Mouse (Mus musculus) forebrain, embryonic 13.5 days (tissue): ENCODE results near the gene Mrto4. TPM values are rescaled to one million over a fixed set of nuclear protein-coding genes. Genes with fewer than 3 reads are reported as not detected.

ENCODE experiments used
- ATAC-seq: fragments of 200-750 bp; cut with Nextera tagmentation; 2 replicates; pipeline ENCODE4 v1.8.0; 2017
- H3K27ac ChIP-seq: fragments of 300-500 bp; sonication (generic); 2 replicates; pipeline ENCODE4 v1.5.1; 2015; ENCODE audit warnings: inconsistent platforms, mild to moderate bottlenecking, moderate library complexity
- H3K27me3 ChIP-seq: fragments of 300-500 bp; sonication (generic); 2 replicates; pipeline ENCODE4 v1.6.1; 2015; ENCODE audit warnings: mild to moderate bottlenecking, inconsistent platforms
- H3K36me3 ChIP-seq: fragments of 300-500 bp; sonication (generic); 2 replicates; pipeline ENCODE4 v1.6.1; 2015; ENCODE audit warnings: mild to moderate bottlenecking, inconsistent platforms; ENCODE audit not compliant: poor library complexity, severe bottlenecking
- H3K4me1 ChIP-seq: fragments of 300-500 bp; sonication (generic); 2 replicates; pipeline ENCODE4 v1.6.1; 2015; ENCODE audit warnings: inconsistent platforms
- H3K4me2 ChIP-seq: fragments of 300-500 bp; sonication (generic); 2 replicates; pipeline ENCODE4 v1.6.1; 2015; ENCODE audit warnings: inconsistent platforms, mild to moderate bottlenecking, moderate library complexity
- H3K4me3 ChIP-seq: fragments of 300-500 bp; sonication (generic); 2 replicates; pipeline ENCODE4 v1.5.1; 2015; ENCODE audit warnings: mild to moderate bottlenecking, inconsistent platforms
- H3K9ac ChIP-seq: fragments of 300-500 bp; sonication (generic); 2 replicates; pipeline ENCODE4 v1.6.1; 2015; ENCODE audit warnings: mild to moderate bottlenecking, inconsistent platforms
- H3K9me3 ChIP-seq: fragments of 300-500 bp; sonication (generic); replicated peaks from 2 replicates; pipeline ENCODE4 v1.6.1; 2016; ENCODE audit warnings: inconsistent platforms
- WGBS: fragments of 180-500 bp; shearing (Covaris S2); methylation state at CpG from one replicate; pipeline ENCODE4 v1.1.7; 2015; 5-methylcytosine and 5-hydroxymethylcytosine counted together
- microRNA-seq: library from miRNA; unstranded; fragments of <30 nt; microRNA quantifications from one replicate; pipeline ENCODE4, GENCODE M21; 2016
- polyA plus RNA-seq: library from polyadenylated mRNA; unstranded; fragments of >200 nt; fragmentation: Nextera tagmentation; extraction: Ambion mirVana; gene quantifications from 2 replicates; pipeline ENCODE4 v1.2.1, GENCODE M21; 2015

Mrto4 gene
- polyA plus RNA-seq, 1 experiment from 2014 or later: 119 TPM

- Histone ChIP-seq H3K9ac (no peak overlapping the region), H3K4me1 (peaks cover 13% of the 10 kb centered on the region), H3K27ac (no peak overlapping the region), H3K27me3 (no peaks in the 10 kb centered on the region), H3K9me3 (no peaks in the 10 kb centered on the region), H3K36me3 (peaks cover 38% of the 10 kb centered on the region), H3K4me2 (no peak overlapping the region), H3K4me3 (no peak overlapping the region)
- no peak for ATAC-seq
- WGBS: 88% methylated on average over 3 of the region's 3 CpGs
Measured at GRCm38 (mm10) chr4:139305521-139305920, 46.9 kb downstream of the Mrto4 start.

DNA sequence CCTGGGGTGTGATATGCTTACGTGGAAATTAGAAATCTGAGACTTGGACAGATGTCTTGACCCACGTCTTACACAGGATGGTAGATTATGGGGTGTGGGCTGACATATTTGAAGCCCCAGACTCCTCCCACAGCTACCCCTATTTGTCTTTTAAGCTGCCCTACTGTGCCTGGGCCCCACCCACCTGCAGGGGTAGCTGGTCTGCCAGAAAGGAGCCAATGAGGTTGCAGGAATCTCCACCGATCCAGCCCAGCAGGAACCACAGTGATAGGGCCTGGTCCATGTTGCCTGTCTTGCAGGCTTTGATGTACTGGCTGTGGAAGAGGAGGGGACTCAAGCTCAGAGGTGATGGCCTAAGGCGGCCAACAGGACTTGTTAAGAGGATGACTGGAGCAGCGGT lies 50.1 kb downstream of the Mrto4 start:
- Histone ChIP-seq H3K9me3 (no peaks in the 10 kb centered on the region), H3K36me3 (peaks cover 68% of the 10 kb centered on the region), H3K27ac (no peak overlapping the region), H3K4me1 (no peaks in the 10 kb centered on the region), H3K27me3 (no peaks in the 10 kb centered on the region), H3K9ac (no peak overlapping the region), H3K4me3 (no peak overlapping the region), H3K4me2 (no peak overlapping the region)
- WGBS: 65% methylated on average over 5 of the region's 5 CpGs
- no peak for ATAC-seq

DNA sequence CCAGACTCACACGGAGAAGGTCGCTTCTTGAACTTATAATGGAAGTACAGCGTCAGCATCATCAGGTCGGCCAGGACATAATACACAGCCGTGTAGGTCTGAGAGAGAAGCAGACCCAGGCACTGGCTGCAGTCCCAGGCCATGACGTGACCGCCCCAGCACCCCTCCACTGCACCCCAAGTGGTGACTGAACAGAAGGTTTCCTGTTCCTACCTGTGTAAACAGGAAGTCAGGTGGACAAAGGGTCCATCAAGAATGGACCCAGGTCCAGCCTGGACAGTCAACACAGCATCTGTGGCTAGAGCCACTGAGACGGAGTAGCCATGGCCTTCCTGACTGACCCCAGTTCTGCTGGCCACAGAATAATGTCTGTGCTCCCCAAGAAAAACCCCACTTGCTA lies 50.6 kb downstream of the Mrto4 start:
- H3K9me3 ChIP-seq: no peaks in the 10 kb centered on the region
- 93% methylated on average over 8 of the region's 8 CpGs for WGBS

GRCm38 (mm10) chr4:139298671-139299366 lies 53.6 kb downstream of the Mrto4 start:
- H3K36me3 ChIP-seq: peaks cover 60% of the 10 kb centered on the region
- no peaks in the 10 kb centered on the region for H3K27me3 ChIP-seq
- no peak overlapping the region for H3K9ac ChIP-seq
- H3K4me1 ChIP-seq: no peaks in the 10 kb centered on the region
- H3K4me3 ChIP-seq: no peak overlapping the region
- ATAC-seq: no peak
- WGBS: 90% methylated on average over 12 of the region's 12 CpGs
- H3K9me3 ChIP-seq: no peaks in the 10 kb centered on the region
- H3K27ac ChIP-seq: no peak overlapping the region
- H3K4me2 ChIP-seq: no peak overlapping the region

More for the DNA sequence above, 50.6 kb downstream of the Mrto4 start:
- Histone ChIP-seq H3K4me1 (no peaks in the 10 kb centered on the region), H3K9ac (no peak overlapping the region), H3K4me3 (no peak overlapping the region), H3K27me3 (no peaks in the 10 kb centered on the region), H3K27ac (no peak overlapping the region), H3K36me3 (peaks cover 70% of the 10 kb centered on the region), H3K4me2 (no peak overlapping the region)
- no peak for ATAC-seq

GRCm38 (mm10) chr4:139297566-139297965 lies 54.8 kb downstream of the Mrto4 start:
- H3K4me2 ChIP-seq: no peak overlapping the region
- H3K9ac ChIP-seq: no peak overlapping the region
- no peaks in the 10 kb centered on the region for H3K27me3 ChIP-seq
- H3K36me3 ChIP-seq: peaks cover 56% of the 10 kb centered on the region
- WGBS: 89% methylated on average over 4 of the region's 4 CpGs
- H3K4me1 ChIP-seq: no peaks in the 10 kb centered on the region
- no peaks in the 10 kb centered on the region for H3K9me3 ChIP-seq
- no peak overlapping the region for H3K27ac ChIP-seq
- ATAC-seq: no peak
- H3K4me3 ChIP-seq: no peak overlapping the region

Small RNA genes within 50 kb of the gene (microRNA-seq; reads per million reads assigned to microRNA genes)
- gene Gm24245: 2.4 reads per million
- not detected for gene Gm25732

Other genes starting within 250 kb of the Mrto4 start
- 429 and 523 TPM in 2 replicates for gene Minos1, start 221.5 kb downstream of the Mrto4 start, polyA plus RNA-seq
- gene Capzb, start 159.7 kb downstream of the Mrto4 start, polyA plus RNA-seq: 309 TPM in 2 replicates
- 10.1 and 12.6 TPM in 2 replicates for gene Pqlc2, start 41.9 kb downstream of the Mrto4 start, polyA plus RNA-seq
- gene Akr7a5, start 41.8 kb downstream of the Mrto4 start, polyA plus RNA-seq: 66.2 and 71.6 TPM in 2 replicates
- gene Emc1, start within 50 bp of the Mrto4 start, polyA plus RNA-seq: 29.3 and 31.5 TPM in 2 replicates
- 69.9 and 71.2 TPM in 2 replicates for gene Ubr4, start within 50 bp of the Mrto4 start, polyA plus RNA-seq
- gene Iffo2, start 178.0 kb upstream of the Mrto4 start, polyA plus RNA-seq: 3.6 and 4.2 TPM in 2 replicates